Mouse (Mus musculus): Measurements from ENCODE around the gene Hmgn1.

DNA sequence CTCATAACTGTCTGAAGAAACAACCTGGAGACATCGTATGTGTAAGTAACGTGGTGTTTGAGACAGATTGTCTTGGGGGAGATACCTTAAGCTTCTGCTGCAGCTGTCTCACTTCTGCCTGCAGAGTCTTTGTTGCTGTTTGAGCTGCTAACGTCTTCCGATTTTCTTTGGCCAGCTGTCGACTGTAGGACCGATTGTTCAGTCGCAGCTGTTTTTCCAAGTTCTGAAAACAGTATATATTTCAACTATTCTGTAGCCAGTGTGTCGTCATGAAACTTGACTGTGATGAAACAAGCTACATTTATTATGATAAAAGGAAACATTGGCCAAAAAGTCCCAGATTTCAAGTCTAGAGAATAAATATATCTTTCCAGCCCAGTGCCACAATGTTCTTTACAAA lies 46.1 kb upstream of the Hmgn1 start:
- no peak for TF ChIP-seq POLR2A (IDR thresholded peaks at IDR 0.05; ENCODE audit: borderline replicate concordance, control insufficient read depth, low read depth, low read length)
- no peak for TF ChIP-seq CTCF (IDR thresholded peaks at IDR 0.05; ENCODE audit: control insufficient read depth, insufficient read depth, low read length)

Data from bone marrow, adult 2 months (tissue).